Mouse (Mus musculus) bone marrow macrophage, adult 2 months (primary cell): ENCODE results near the gene Sh3bp1.

Source experiments
- CTCF ChIP-seq: IDR thresholded peaks from 2 replicates; pipeline ENCODE4 v1.5.1; 2012; ENCODE audit warnings: low read depth, mild to moderate bottlenecking, low read length, moderate library complexity
- POLR2A ChIP-seq: IDR thresholded peaks from 2 replicates; pipeline ENCODE4 v1.6.1; 2012; ENCODE audit warnings: mild to moderate bottlenecking, low read depth, low read length, borderline replicate concordance

- TF ChIP-seq CTCF (no peak), POLR2A (no peak)
Measured at GRCm38 (mm10) chr15:78897488-78897887, 2.1 kb upstream of the Sh3bp1 start.
